Mouse (Mus musculus) olfactory bulb, adult 2 months (tissue): ENCODE data around the gene Cenpo.

Experiments used
- CTCF ChIP-seq: fragments of 200-500 bp; IDR thresholded peaks from 2 replicates; pipeline ENCODE4 v1.5.1; 2012; ENCODE audit warnings: low read depth, mild to moderate bottlenecking, low read length, moderate library complexity; ENCODE audit not compliant: insufficient read depth
- POLR2A ChIP-seq: fragments of 200-500 bp; IDR thresholded peaks from 2 replicates; pipeline ENCODE4 v1.6.1; 2012; ENCODE audit warnings: mild to moderate bottlenecking, low read depth, low read length, moderate library complexity; ENCODE audit not compliant: insufficient read depth

- TF ChIP-seq POLR2A (no peak), CTCF (no peak)
Measured at GRCm38 (mm10) chr12:4158868-4159632, 75.0 kb downstream of the Cenpo start.
